Mouse (Mus musculus): ENCODE data around the gene Sptbn4. TPM values are rescaled to one million over a fixed set of nuclear protein-coding genes. Genes with fewer than 3 reads are reported as not detected.

Gene Sptbn4
- polyA plus RNA-seq, 1 experiment from 2014 or later, result 0.51 TPM

DNA sequence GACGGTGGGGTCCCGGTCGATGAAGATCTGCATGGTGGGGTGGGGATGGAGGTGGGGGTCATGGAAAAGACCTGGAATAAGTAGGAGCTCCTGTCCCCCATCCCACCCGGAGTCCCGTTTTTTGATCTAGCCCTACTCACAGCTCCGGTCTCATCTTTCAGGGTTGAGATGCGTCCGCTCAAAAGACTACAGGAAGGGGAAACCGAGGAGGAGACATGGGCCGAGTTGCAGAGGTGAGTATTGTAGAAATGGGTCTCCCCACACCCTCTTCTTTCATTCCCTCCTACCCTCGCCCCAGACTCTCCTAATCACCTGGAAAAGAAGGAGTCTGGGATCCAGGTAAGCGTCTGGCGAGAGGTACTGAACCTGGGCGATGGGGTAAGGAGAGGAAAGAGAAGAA lies 92.2 kb downstream of the Sptbn4 start:
- Histone ChIP-seq H3K4me2 (peak overlapping the region; percentile 65), H3K27me3 (ENCODE audit: insufficient read depth, low read length) (no peaks in the 10 kb centered on the region), H3K9ac (peak overlapping the region; percentile 42), H3K4me3 (ENCODE audit: low read depth, low read length) (peak overlapping the region; percentile 66), H3K36me3 (ENCODE audit: insufficient read depth) (peaks cover 25% of the 10 kb centered on the region), H3K9me3 (ENCODE audit: low read depth, low read length) (no peaks in the 10 kb centered on the region), H3K4me1 (ENCODE audit: insufficient read depth) (peaks cover 13% of the 10 kb centered on the region), H3K27ac (ENCODE audit: low read depth) (peak overlapping the region; percentile 48; the same call in 1 of the 2 replicates)
- no peak for ATAC-seq (ENCODE audit: insufficient read depth)
- WGBS, result 7% methylated on average over 14 of the region's 14 CpGs
- TF ChIP-seq CTCF (IDR thresholded peaks at IDR 0.05; ENCODE audit: low read depth), result no peak
- DNase-seq, result no peak

DNA sequence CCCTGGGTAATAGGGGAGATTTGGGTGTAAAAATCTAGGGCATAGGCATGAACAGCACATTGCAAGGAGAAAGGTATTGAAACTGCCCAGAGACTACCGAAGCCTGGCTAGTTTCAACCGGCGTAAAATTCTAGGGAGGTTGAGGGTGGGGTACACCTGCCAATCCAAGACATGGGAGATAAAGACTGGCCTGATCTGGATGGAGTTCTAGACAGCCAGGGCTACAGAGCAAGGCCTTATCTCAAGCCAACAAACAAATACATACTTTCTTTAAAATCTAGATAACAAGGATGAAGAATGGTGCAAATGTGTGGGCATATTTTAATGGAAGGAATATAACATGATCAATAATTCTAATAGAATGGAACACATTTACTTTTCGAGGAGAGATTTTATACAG lies 92.7 kb downstream of the Sptbn4 start:
- peak overlapping the region; percentile 65 for H3K4me2 ChIP-seq
- peak overlapping the region; percentile 66 for H3K4me3 ChIP-seq (ENCODE audit: low read depth, low read length)
- peaks cover 26% of the 10 kb centered on the region for H3K36me3 ChIP-seq (ENCODE audit: insufficient read depth)
- H3K9me3 ChIP-seq (ENCODE audit: low read depth, low read length), result no peaks in the 10 kb centered on the region
- H3K4me1 ChIP-seq (ENCODE audit: insufficient read depth), result peaks cover 13% of the 10 kb centered on the region
- H3K9ac ChIP-seq, result peak overlapping the region; percentile 42
- H3K27ac ChIP-seq (ENCODE audit: low read depth), result no peak overlapping the region
- ATAC-seq (ENCODE audit: insufficient read depth) (no peak), DNase-seq (no peak)
- H3K27me3 ChIP-seq (ENCODE audit: insufficient read depth, low read length), result no peaks in the 10 kb centered on the region
- 54% methylated on average over 4 of the region's 4 CpGs for WGBS
- TF ChIP-seq CTCF (IDR thresholded peaks at IDR 0.05; ENCODE audit: low read depth), result no peak

DNA sequence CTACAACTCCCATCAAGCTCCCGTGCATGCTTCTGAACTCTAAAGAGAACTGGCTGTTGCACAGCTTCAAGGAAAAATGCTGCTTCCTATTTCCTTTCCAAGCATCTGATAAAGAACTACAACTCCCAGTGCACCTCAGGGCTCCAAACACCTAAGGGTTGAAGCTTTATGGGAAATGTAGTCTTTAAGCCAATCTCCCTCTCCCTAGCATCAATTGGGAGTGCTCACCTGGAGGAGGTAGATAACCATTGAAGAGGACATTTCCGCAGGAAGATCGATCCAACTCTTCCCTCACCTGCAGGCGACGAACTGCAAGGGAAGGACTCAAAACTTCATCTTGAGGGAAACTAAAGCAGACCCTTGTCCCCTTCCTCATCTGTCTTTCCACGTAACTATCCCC lies 93.3 kb downstream of the Sptbn4 start:
- peak overlapping the region; percentile 66 for H3K4me3 ChIP-seq (ENCODE audit: low read depth, low read length)
- H3K36me3 ChIP-seq (ENCODE audit: insufficient read depth), result peaks cover 28% of the 10 kb centered on the region
- peak overlapping the region; percentile 65 for H3K4me2 ChIP-seq
- no peaks in the 10 kb centered on the region for H3K9me3 ChIP-seq (ENCODE audit: low read depth, low read length)
- no peak for TF ChIP-seq CTCF (IDR thresholded peaks at IDR 0.05; ENCODE audit: low read depth)
- 30% methylated on average over 6 of the region's 6 CpGs for WGBS
- H3K27ac ChIP-seq (ENCODE audit: low read depth), result no peak overlapping the region
- H3K4me1 ChIP-seq (ENCODE audit: insufficient read depth), result peaks cover 13% of the 10 kb centered on the region
- H3K9ac ChIP-seq, result no peak overlapping the region
- ATAC-seq (ENCODE audit: insufficient read depth) (no peak), DNase-seq (peak; percentile 67)
- no peaks in the 10 kb centered on the region for H3K27me3 ChIP-seq (ENCODE audit: insufficient read depth, low read length)

DNA sequence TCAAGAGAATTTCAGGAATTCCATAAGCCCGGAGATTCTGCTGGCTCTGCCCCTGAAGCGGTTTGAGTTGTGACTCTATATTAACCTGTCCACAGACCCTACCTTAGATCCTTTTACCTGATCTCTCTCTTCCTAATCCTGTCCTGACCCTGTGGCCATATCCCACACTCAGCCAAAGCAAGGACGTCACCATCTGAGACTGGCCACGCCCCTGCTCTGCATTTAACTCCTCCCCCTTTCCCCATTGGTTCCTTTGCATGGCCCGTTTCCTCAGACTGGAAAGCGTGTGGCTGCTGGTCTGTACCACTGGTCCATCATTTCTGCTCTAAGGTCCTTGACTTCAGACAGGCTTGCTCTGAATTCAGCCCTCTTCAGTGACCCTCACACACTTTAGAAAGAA lies 102.0 kb downstream of the Sptbn4 start:
- H3K27me3 ChIP-seq (ENCODE audit: insufficient read depth, low read length), result no peaks in the 10 kb centered on the region
- H3K36me3 ChIP-seq (ENCODE audit: insufficient read depth), result peaks cover 50% of the 10 kb centered on the region
- H3K9me3 ChIP-seq (ENCODE audit: low read depth, low read length), result no peaks in the 10 kb centered on the region
- peak; percentile 35 for DNase-seq
- H3K9ac ChIP-seq, result no peak overlapping the region
- WGBS, result 27% methylated on average over 6 of the region's 6 CpGs
- no peak overlapping the region for H3K4me3 ChIP-seq (ENCODE audit: low read depth, low read length)
- H3K4me1 ChIP-seq (ENCODE audit: insufficient read depth), result no peaks in the 10 kb centered on the region
- no peak for TF ChIP-seq CTCF (IDR thresholded peaks at IDR 0.05; ENCODE audit: low read depth)
- no peak overlapping the region for H3K4me2 ChIP-seq
- peak; percentile 66; the same call in 1 of the 2 replicates for ATAC-seq (ENCODE audit: insufficient read depth)
- no peak overlapping the region for H3K27ac ChIP-seq (ENCODE audit: low read depth)

DNA sequence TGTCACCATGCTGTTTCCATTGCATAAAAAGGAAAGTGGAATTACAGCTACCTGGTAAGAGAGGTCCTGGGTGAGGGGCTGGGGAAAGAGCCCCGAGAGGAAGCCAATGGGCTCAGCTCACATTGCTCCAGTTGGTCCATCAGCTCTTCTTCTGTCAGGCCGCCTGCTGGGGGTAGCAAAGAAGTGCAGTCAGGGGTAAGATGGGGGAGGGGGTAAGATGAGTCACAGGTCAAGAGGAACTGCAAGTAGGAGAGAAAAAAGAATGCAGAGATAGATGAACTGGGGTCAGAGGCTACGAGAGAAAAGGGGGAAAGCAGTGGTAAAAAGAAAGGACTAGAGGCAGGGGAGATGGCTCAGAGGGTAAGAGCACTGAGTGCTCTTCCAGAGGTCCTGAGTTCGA lies 104.9 kb downstream of the Sptbn4 start:
- ATAC-seq (ENCODE audit: insufficient read depth) (no peak), DNase-seq (no peak)
- Histone ChIP-seq H3K4me2 (no peak overlapping the region), H3K27me3 (ENCODE audit: insufficient read depth, low read length) (peaks cover 18% of the 10 kb centered on the region), H3K4me1 (ENCODE audit: insufficient read depth) (no peaks in the 10 kb centered on the region), H3K4me3 (ENCODE audit: low read depth, low read length) (no peak overlapping the region), H3K9me3 (ENCODE audit: low read depth, low read length) (no peaks in the 10 kb centered on the region), H3K9ac (no peak overlapping the region), H3K36me3 (ENCODE audit: insufficient read depth) (peaks cover 35% of the 10 kb centered on the region; the same call in 1 of the 2 replicates), H3K27ac (ENCODE audit: low read depth) (no peak overlapping the region)
- 39% methylated on average over 4 of the region's 4 CpGs for WGBS
- peak; percentile 50 for TF ChIP-seq CTCF (IDR thresholded peaks at IDR 0.05; ENCODE audit: low read depth)

DNA sequence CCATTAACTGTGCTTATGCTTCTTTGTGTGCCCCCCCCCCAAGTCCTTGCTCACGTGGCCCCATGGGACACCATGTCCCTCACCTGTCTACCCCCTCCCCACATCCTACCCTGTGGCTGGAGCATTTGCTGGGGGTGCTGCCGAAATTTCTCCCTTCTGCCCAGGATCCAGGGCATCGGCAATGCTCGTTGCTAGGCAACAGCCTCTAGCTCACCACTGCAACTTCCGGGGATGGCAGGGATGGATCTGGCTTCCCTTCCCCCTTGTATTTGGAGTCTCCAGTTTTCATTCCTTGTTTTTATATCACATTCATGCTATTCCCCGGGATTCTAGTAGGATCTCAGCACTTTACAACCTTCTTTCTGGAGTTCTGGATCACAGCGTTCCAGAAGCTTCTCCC lies 108.0 kb downstream of the Sptbn4 start:
- H3K4me1 ChIP-seq (ENCODE audit: insufficient read depth), result no peaks in the 10 kb centered on the region
- no peak for ATAC-seq (ENCODE audit: insufficient read depth)
- 29% methylated on average over 7 of the region's 7 CpGs for WGBS

DNA sequence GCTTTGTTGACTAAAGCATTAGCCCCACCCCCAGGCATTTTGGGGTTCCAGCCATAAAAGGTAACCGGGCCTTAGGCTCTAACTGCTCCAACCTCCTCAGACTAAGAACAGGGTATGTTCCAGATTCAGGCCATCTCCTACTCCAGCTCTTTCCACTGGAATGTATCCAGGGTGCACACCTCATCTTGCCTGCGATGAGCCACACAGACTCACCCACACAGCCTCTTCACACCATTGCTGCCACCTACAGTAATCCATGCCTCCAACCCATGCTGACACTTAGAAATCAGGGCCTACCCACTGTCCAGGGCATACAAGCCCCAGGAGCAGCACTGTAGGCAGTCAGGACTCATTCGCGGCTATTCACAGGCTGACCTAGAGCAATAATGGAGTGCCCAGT lies 108.4 kb downstream of the Sptbn4 start:
- no peak for ATAC-seq (ENCODE audit: insufficient read depth)
- Histone ChIP-seq H3K4me2 (no peak overlapping the region), H3K27ac (ENCODE audit: low read depth) (no peak overlapping the region), H3K9ac (no peak overlapping the region), H3K27me3 (ENCODE audit: insufficient read depth, low read length) (peaks cover 46% of the 10 kb centered on the region), H3K4me1 (ENCODE audit: insufficient read depth) (no peaks in the 10 kb centered on the region), H3K9me3 (ENCODE audit: low read depth, low read length) (no peaks in the 10 kb centered on the region), H3K4me3 (ENCODE audit: low read depth, low read length) (no peak overlapping the region), H3K36me3 (ENCODE audit: insufficient read depth) (peaks cover 15% of the 10 kb centered on the region; the same call in 1 of the 2 replicates)
- no peak for TF ChIP-seq CTCF (IDR thresholded peaks at IDR 0.05; ENCODE audit: low read depth)
- no peak for DNase-seq
- WGBS, result 71% methylated on average over 4 of the region's 4 CpGs

More for the DNA sequence above, 108.0 kb downstream of the Sptbn4 start:
- TF ChIP-seq CTCF (IDR thresholded peaks at IDR 0.05; ENCODE audit: low read depth), result no peak
- Histone ChIP-seq H3K9ac (no peak overlapping the region), H3K4me3 (ENCODE audit: low read depth, low read length) (no peak overlapping the region), H3K4me2 (no peak overlapping the region), H3K9me3 (ENCODE audit: low read depth, low read length) (no peaks in the 10 kb centered on the region), H3K36me3 (ENCODE audit: insufficient read depth) (peaks cover 19% of the 10 kb centered on the region; the same call in 1 of the 2 replicates), H3K27ac (ENCODE audit: low read depth) (no peak overlapping the region), H3K27me3 (ENCODE audit: insufficient read depth, low read length) (peaks cover 42% of the 10 kb centered on the region)
- no peak for DNase-seq
